Mouse (Mus musculus) midbrain, embryonic 13.5 days (tissue): ENCODE data around the gene Gan. TPM values are rescaled to one million over a fixed set of nuclear protein-coding genes. Genes with fewer than 3 reads are reported as not detected.

Experiments
- ATAC-seq: fragments of 200-750 bp; cut with Nextera tagmentation; 2 replicates; pipeline ENCODE4 v1.8.0; 2017; ENCODE audit warnings: mild to moderate bottlenecking, moderate TSS enrichment, moderate library complexity
- H3K27ac ChIP-seq: fragments of 300-500 bp; sonication (generic); 2 replicates; pipeline ENCODE4 v1.5.1; 2015; ENCODE audit warnings: inconsistent platforms, mild to moderate bottlenecking, moderate library complexity
- H3K27me3 ChIP-seq: fragments of 300-500 bp; sonication (generic); 2 replicates; pipeline ENCODE4 v1.6.1; 2015; ENCODE audit warnings: mild to moderate bottlenecking, inconsistent platforms
- H3K36me3 ChIP-seq: fragments of 300-500 bp; sonication (generic); 2 replicates; pipeline ENCODE4 v1.6.1; 2015; ENCODE audit warnings: mild to moderate bottlenecking, inconsistent platforms
- H3K4me1 ChIP-seq: fragments of 300-500 bp; sonication (generic); replicated peaks from 2 replicates; pipeline ENCODE4 v1.6.1; 2015; ENCODE audit warnings: inconsistent platforms
- H3K4me2 ChIP-seq: fragments of 300-500 bp; sonication (generic); replicated peaks from 2 replicates; pipeline ENCODE4 v1.6.1; 2015; ENCODE audit warnings: moderate library complexity, mild to moderate bottlenecking, inconsistent platforms
- H3K4me3 ChIP-seq: fragments of 300-500 bp; sonication (generic); replicated peaks from 2 replicates; pipeline ENCODE4 v1.5.1; 2015; ENCODE audit warnings: mild to moderate bottlenecking, inconsistent platforms
- H3K9ac ChIP-seq: fragments of 300-500 bp; sonication (generic); replicated peaks from 2 replicates; pipeline ENCODE4 v1.6.1; 2015; ENCODE audit warnings: mild to moderate bottlenecking, inconsistent platforms
- H3K9me3 ChIP-seq: fragments of 300-500 bp; sonication (generic); 2 replicates; pipeline ENCODE4 v1.6.1; 2016; ENCODE audit warnings: mild to moderate bottlenecking, inconsistent platforms
- WGBS: fragments of 180-500 bp; shearing (Covaris S2); methylation state at CpG from one replicate; pipeline ENCODE4 v1.1.7; 2015; 5-methylcytosine and 5-hydroxymethylcytosine counted together
- polyA plus RNA-seq: library from polyadenylated mRNA; unstranded; fragments of >200 nt; fragmentation: Nextera tagmentation; extraction: Ambion mirVana; gene quantifications from 2 replicates; pipeline ENCODE4 v1.2.1, GENCODE M21; 2015

The Gan gene
- polyA plus RNA-seq, 1 experiment from 2014 or later, result 3.0 TPM

GRCm38 (mm10) chr8:117125854-117126253 lies 32.1 kb upstream of the Gan start:
- H3K9ac ChIP-seq, result no peak overlapping the region
- no peak overlapping the region for H3K4me3 ChIP-seq
- WGBS, result 98% methylated on average over 3 of the region's 3 CpGs

DNA sequence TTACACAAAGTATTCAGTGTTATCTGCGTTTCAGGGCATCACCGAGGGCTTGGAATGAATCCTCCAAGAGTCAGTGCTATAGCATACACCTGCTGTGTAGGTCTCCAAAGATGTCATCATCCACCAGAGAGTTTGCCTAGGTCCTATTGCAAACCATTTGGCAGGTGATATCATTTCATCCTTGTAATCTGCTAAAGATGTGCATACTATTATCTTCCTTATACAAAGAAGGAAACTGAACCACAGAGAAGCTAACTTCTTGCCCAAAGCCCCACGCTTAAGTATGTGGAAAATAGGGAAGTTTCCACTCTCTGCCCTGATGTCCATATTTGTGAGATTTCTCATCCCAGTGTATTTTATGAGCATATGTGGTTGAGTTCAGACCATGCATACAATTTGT lies 31.5 kb upstream of the Gan start:
- H3K9ac ChIP-seq, result no peak overlapping the region
- no peaks in the 10 kb centered on the region for H3K36me3 ChIP-seq
- 93% methylated on average over 3 of the region's 3 CpGs for WGBS
- H3K27ac ChIP-seq, result no peak overlapping the region
- no peak overlapping the region for H3K4me3 ChIP-seq
- H3K4me1 ChIP-seq, result no peaks in the 10 kb centered on the region
- no peaks in the 10 kb centered on the region for H3K27me3 ChIP-seq
- no peaks in the 10 kb centered on the region for H3K9me3 ChIP-seq
- no peak overlapping the region for H3K4me2 ChIP-seq
- no peak for ATAC-seq

More at GRCm38 (mm10) chr8:117125854-117126253, 32.1 kb upstream of the Gan start:
- no peaks in the 10 kb centered on the region for H3K9me3 ChIP-seq
- no peaks in the 10 kb centered on the region for H3K36me3 ChIP-seq
- no peak for ATAC-seq
- no peak overlapping the region for H3K4me2 ChIP-seq
- H3K27me3 ChIP-seq, result no peaks in the 10 kb centered on the region
- H3K4me1 ChIP-seq, result no peaks in the 10 kb centered on the region
- H3K27ac ChIP-seq, result no peak overlapping the region

- H3K27me3 ChIP-seq, result no peaks in the 10 kb centered on the region
- H3K36me3 ChIP-seq, result no peaks in the 10 kb centered on the region
- no peak for ATAC-seq
- 88% methylated on average over 8 of the region's 8 CpGs for WGBS
- H3K9me3 ChIP-seq, result no peaks in the 10 kb centered on the region
- H3K27ac ChIP-seq, result no peak overlapping the region
- H3K9ac ChIP-seq, result no peak overlapping the region
- H3K4me2 ChIP-seq, result no peak overlapping the region
- H3K4me3 ChIP-seq, result no peak overlapping the region
- H3K4me1 ChIP-seq, result no peaks in the 10 kb centered on the region
Observed at GRCm38 (mm10) chr8:117127063-117127462, 30.9 kb upstream of the Gan start.

GRCm38 (mm10) chr8:117133702-117134101 lies 24.2 kb upstream of the Gan start:
- H3K9ac ChIP-seq, result no peak overlapping the region
- no peak overlapping the region for H3K27ac ChIP-seq
- no peaks in the 10 kb centered on the region for H3K27me3 ChIP-seq
- no peak for ATAC-seq
- no peaks in the 10 kb centered on the region for H3K9me3 ChIP-seq
- no peak overlapping the region for H3K4me3 ChIP-seq
- no peaks in the 10 kb centered on the region for H3K4me1 ChIP-seq
- H3K36me3 ChIP-seq, result no peaks in the 10 kb centered on the region
- H3K4me2 ChIP-seq, result no peak overlapping the region
- WGBS, result 86% methylated on average over 3 of the region's 3 CpGs

DNA sequence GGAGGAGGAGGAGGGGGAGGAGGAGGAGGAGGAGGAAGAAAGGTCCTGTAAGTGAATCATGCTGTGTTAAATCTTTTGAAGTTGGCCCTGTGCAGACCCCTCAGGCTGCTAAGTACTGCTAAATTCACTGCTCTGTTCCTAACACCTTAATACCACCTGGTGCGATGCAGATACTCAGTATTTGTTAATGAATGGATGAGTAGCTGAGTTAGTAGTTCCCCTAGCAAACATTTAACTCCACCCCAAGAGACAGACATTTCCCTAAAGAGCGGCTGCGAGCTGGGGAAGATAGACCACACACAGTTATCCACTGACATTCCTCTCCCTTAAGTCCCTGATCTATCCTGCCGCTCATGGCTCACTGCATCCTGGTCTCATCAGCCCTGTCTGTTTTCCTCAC lies 21.6 kb upstream of the Gan start:
- Histone ChIP-seq H3K9ac (no peak overlapping the region), H3K9me3 (no peaks in the 10 kb centered on the region), H3K36me3 (no peaks in the 10 kb centered on the region), H3K4me2 (no peak overlapping the region), H3K4me3 (no peak overlapping the region), H3K27ac (no peak overlapping the region), H3K27me3 (no peaks in the 10 kb centered on the region), H3K4me1 (no peaks in the 10 kb centered on the region)
- no peak for ATAC-seq
- 21% methylated on average over 4 of the region's 4 CpGs for WGBS

DNA sequence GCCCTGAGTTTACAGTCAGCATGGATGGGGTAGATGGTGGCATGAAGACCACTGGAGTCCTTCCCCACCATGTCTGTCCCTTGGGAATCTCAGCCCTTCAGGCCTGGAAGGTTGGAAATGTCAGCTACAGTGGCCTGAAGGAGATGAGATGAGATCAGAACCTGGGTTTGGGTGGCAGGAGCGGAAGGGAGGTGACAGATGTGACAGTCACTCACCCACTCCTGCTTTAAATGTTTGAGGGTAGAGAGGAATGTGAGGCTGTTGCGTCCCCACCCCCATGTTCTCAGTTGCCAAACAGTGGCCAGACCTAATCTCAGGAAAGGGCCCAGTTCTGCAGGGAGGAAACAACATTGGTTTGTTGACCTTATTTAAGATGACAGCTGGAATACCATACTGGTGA lies 21.2 kb upstream of the Gan start:
- WGBS, result 64% methylated on average over 2 of the region's 2 CpGs

GRCm38 (mm10) chr8:117137357-117137756 lies 20.6 kb upstream of the Gan start:
- Histone ChIP-seq H3K9ac (no peak overlapping the region), H3K27ac (no peak overlapping the region), H3K27me3 (no peaks in the 10 kb centered on the region), H3K4me1 (no peaks in the 10 kb centered on the region), H3K4me3 (no peak overlapping the region), H3K36me3 (no peaks in the 10 kb centered on the region), H3K9me3 (no peaks in the 10 kb centered on the region), H3K4me2 (no peak overlapping the region)
- no peak for ATAC-seq
- 78% methylated on average over 11 of the region's 11 CpGs for WGBS

More for the DNA sequence above, 21.2 kb upstream of the Gan start:
- no peak overlapping the region for H3K4me3 ChIP-seq
- no peak overlapping the region for H3K9ac ChIP-seq
- H3K4me1 ChIP-seq, result no peaks in the 10 kb centered on the region
- no peak for ATAC-seq
- no peaks in the 10 kb centered on the region for H3K27me3 ChIP-seq
- no peaks in the 10 kb centered on the region for H3K36me3 ChIP-seq
- H3K27ac ChIP-seq, result no peak overlapping the region
- no peaks in the 10 kb centered on the region for H3K9me3 ChIP-seq
- no peak overlapping the region for H3K4me2 ChIP-seq

GRCm38 (mm10) chr8:117148520-117148919 lies 9.4 kb upstream of the Gan start:
- Histone ChIP-seq H3K4me1 (no peaks in the 10 kb centered on the region), H3K27me3 (no peaks in the 10 kb centered on the region), H3K9ac (no peak overlapping the region), H3K4me2 (no peak overlapping the region), H3K4me3 (no peak overlapping the region), H3K27ac (no peak overlapping the region), H3K9me3 (no peaks in the 10 kb centered on the region), H3K36me3 (no peaks in the 10 kb centered on the region)
- ATAC-seq, result no peak
- 90% methylated on average over 6 of the region's 6 CpGs for WGBS

- Histone ChIP-seq H3K4me3 (peak overlapping the region; percentile 92; the same call in 1 of the 2 replicates), H3K27ac (no peak overlapping the region), H3K27me3 (no peaks in the 10 kb centered on the region), H3K9me3 (no peaks in the 10 kb centered on the region), H3K4me1 (peaks cover 42% of the 10 kb centered on the region), H3K36me3 (no peaks in the 10 kb centered on the region), H3K9ac (no peak overlapping the region), H3K4me2 (0 out of 2 replicates have a peak overlapping the region, but pooled peaks have one; percentile 80)
- WGBS, result 96% methylated on average over 4 of the region's 4 CpGs
- ATAC-seq, result no peak
Observed at GRCm38 (mm10) chr8:117156149-117156548, 1.8 kb upstream of the Gan start.

DNA sequence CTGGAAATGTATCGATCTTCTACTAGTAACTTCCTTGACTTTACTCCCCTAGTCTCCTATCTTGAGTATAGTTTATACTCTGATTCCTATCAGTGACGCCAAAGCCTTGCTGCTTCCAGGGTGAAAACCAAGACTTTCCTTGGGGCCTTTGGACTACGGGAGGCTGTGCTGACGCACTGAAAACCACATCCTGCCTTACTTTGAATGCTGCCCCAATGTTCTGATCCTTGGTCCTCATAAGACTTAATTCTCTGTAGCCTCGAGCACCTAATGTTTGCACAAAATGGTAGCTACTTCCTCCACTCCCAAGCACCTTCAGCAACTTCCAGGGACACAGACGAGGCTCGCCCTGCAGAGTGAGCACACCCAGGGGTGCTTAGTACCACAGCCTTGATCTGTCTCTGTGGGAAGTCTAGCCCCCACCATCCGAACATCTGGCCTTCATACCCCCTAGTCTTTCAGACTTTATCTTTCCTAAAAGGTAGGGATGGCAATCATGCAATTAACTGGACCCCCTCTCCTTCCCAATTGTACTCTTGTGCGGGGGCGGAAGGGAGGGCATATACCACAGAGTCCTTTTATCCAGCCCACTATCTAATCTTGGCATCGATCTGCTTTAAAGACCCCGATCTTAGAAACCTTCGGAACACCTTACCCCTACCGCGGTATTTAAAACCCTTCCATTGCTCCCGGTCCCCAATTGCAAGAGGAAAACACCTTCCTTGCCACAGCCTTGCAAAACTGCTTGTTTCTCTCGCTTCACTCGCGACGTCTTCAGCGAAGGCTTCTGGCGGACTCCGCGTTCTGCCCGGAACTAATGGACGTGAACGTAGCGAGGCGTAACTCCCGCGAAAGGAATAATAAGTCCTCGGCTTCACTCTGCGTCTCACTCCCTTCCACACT lies 818 bp upstream of the Gan start:
- Histone ChIP-seq H3K36me3 (no peaks in the 10 kb centered on the region), H3K4me3 (peak overlapping the region; percentile 92), H3K4me1 (peaks cover 42% of the 10 kb centered on the region), H3K9me3 (no peaks in the 10 kb centered on the region), H3K27ac (peak overlapping the region; percentile 84), H3K4me2 (peak overlapping the region; percentile 80), H3K9ac (peak overlapping the region; percentile 86), H3K27me3 (no peaks in the 10 kb centered on the region)
- WGBS, result 12% methylated on average over 33 of the region's 33 CpGs
- ATAC-seq, result peak; percentile 18; the same call in 1 of the 2 replicates

DNA sequence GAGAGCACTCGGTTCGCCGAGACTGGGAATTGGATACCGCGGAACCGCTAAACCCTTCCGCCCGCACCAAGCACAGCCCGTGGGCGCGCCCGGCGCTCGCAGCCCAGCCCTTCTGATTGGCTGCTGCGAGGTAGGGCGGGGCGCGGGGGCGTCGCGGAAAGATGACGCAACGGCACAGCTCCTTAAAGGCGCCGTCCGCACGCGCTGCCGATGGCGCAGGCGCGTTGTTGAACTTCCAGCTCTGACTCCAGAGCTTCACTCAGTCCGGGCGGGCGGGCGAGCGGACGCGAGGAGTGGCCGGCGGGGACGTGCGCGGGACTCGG lies 205 bp upstream of the Gan start:
- Histone ChIP-seq H3K4me1 (peaks cover 42% of the 10 kb centered on the region), H3K9ac (peak overlapping the region; percentile 86), H3K27ac (peak overlapping the region; percentile 84), H3K4me3 (peak overlapping the region; percentile 92), H3K36me3 (no peaks in the 10 kb centered on the region), H3K27me3 (no peaks in the 10 kb centered on the region), H3K9me3 (no peaks in the 10 kb centered on the region), H3K4me2 (peak overlapping the region; percentile 80)
- under 1% methylated on average over 45 of the region's 45 CpGs for WGBS
- peak; percentile 96 for ATAC-seq

DNA sequence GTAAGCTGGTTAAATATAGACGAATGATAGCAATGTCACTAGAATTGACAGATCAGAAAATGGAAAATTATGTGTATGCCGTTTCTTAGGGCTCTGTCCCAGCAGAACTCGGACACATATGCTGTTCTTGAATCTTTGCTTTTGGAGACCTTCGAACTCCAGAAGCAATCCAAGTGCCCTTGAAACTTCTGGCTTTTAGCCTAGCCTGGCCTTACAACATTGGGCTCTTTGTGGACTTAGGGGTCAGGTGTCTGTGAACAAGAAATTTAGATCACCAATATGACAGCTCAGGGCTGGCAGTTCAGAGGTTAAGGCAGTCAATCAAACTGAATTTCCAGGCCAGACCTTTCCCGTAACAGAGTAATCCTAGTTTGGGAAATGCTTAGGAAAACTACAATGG lies 1.1 kb downstream of the Gan start:
- Histone ChIP-seq H3K4me3 (peak overlapping the region; percentile 92), H3K27ac (no peak overlapping the region), H3K27me3 (no peaks in the 10 kb centered on the region), H3K4me1 (peaks cover 42% of the 10 kb centered on the region), H3K36me3 (no peaks in the 10 kb centered on the region), H3K9me3 (no peaks in the 10 kb centered on the region), H3K4me2 (peak overlapping the region; percentile 76), H3K9ac (peak overlapping the region; percentile 86)
- WGBS, result 70% methylated on average over 5 of the region's 5 CpGs
- no peak for ATAC-seq

GRCm38 (mm10) chr8:117164912-117165311 lies 7.0 kb downstream of the Gan start:
- H3K36me3 ChIP-seq, result no peaks in the 10 kb centered on the region
- no peak for ATAC-seq
- H3K9ac ChIP-seq, result no peak overlapping the region
- H3K9me3 ChIP-seq, result no peaks in the 10 kb centered on the region
- H3K27me3 ChIP-seq, result no peaks in the 10 kb centered on the region
- no peak overlapping the region for H3K4me2 ChIP-seq
- no peak overlapping the region for H3K27ac ChIP-seq
- peaks cover 3% of the 10 kb centered on the region for H3K4me1 ChIP-seq
- no peak overlapping the region for H3K4me3 ChIP-seq
- WGBS, result 95% methylated on average over 4 of the region's 4 CpGs
